In genomic region chr12:46298926-46299325, GRCm38 (mm10) we compare ENCODE assay signal across 26 mouse cellular contexts.
"Had no signal": no experiment of that assay in that cellular context is flagged by ENCODE, and none has a peak within 500 bp of the region (broad histone marks: within the 10 kb centered on the region; RNA-seq: fewer than 3 reads in every experiment).

No protein-coding gene starts in this region.

- H3K27me3 ChIP-seq: embryonic facial prominence, embryonic 12.5 days; embryonic facial prominence, embryonic 13.5 days; embryonic facial prominence, embryonic 15.5 days; forebrain, embryonic 12.5 days; forebrain, embryonic 13.5 days; forebrain, embryonic 15.5 days had no signal

- H3K9ac ChIP-seq: embryonic facial prominence, embryonic 12.5 days; embryonic facial prominence, embryonic 13.5 days; embryonic facial prominence, embryonic 15.5 days; forebrain, embryonic 12.5 days; forebrain, embryonic 13.5 days; forebrain, embryonic 15.5 days; forebrain, postnatal 0 days had no signal

- H3K4me1 ChIP-seq: embryonic facial prominence, embryonic 10.5 days; embryonic facial prominence, embryonic 12.5 days; embryonic facial prominence, embryonic 13.5 days; embryonic facial prominence, embryonic 15.5 days; forebrain, embryonic 10.5 days; forebrain, embryonic 12.5 days; forebrain, embryonic 13.5 days; forebrain, embryonic 15.5 days had no signal

- H3K27ac ChIP-seq: embryonic facial prominence, embryonic 10.5 days; embryonic facial prominence, embryonic 12.5 days; embryonic facial prominence, embryonic 13.5 days; embryonic facial prominence, embryonic 15.5 days; forebrain, embryonic 10.5 days; forebrain, embryonic 12.5 days; forebrain, embryonic 13.5 days; forebrain, embryonic 15.5 days; gastrocnemius, adult 2 months; heart, adult 2 months had no signal

- ATAC-seq: forebrain, embryonic 13.5 days; forebrain, embryonic 14.5 days; forebrain, embryonic 15.5 days; forebrain, embryonic 16.5 days; forebrain, postnatal 0 days had no signal

- DNase-seq: cerebellum, adult 8-10 months; cerebellum, adult 9-10 months; cerebellum, adult 9-11 months; cerebellum, postnatal 10 days; cerebellum, postnatal 25 days; cerebellum, postnatal 36 days; embryo, embryonic 11 days; forebrain, postnatal 0 days; gastrocnemius, adult 2 months; gastrocnemius, postnatal 10 days; gastrocnemius, postnatal 14 days; gastrocnemius, postnatal 25 days; gastrocnemius, postnatal 36 days; heart, adult 18-20 months; heart, adult 2 months had no signal

- H3K36me3 ChIP-seq: embryonic facial prominence, embryonic 10.5 days; embryonic facial prominence, embryonic 12.5 days; embryonic facial prominence, embryonic 13.5 days; embryonic facial prominence, embryonic 15.5 days; forebrain, embryonic 10.5 days; forebrain, embryonic 12.5 days; forebrain, embryonic 15.5 days had no signal

- H3K4me3 ChIP-seq: embryonic facial prominence, embryonic 10.5 days; embryonic facial prominence, embryonic 12.5 days; embryonic facial prominence, embryonic 13.5 days; embryonic facial prominence, embryonic 15.5 days; erythroblast, embryonic 14.5 days; forebrain, embryonic 10.5 days; forebrain, embryonic 12.5 days; forebrain, embryonic 13.5 days; forebrain, embryonic 15.5 days; gastrocnemius, adult 2 months; heart, adult 2 months had no signal

- H3K4me2 ChIP-seq: embryonic facial prominence, embryonic 12.5 days; embryonic facial prominence, embryonic 13.5 days; embryonic facial prominence, embryonic 15.5 days; forebrain, embryonic 12.5 days; forebrain, embryonic 13.5 days; forebrain, embryonic 15.5 days had no signal

- H3K9me3 ChIP-seq: embryonic facial prominence, embryonic 10.5 days; embryonic facial prominence, embryonic 12.5 days; embryonic facial prominence, embryonic 13.5 days; embryonic facial prominence, embryonic 15.5 days; forebrain, embryonic 10.5 days; forebrain, embryonic 12.5 days; forebrain, embryonic 13.5 days; forebrain, embryonic 15.5 days had no signal
